Comparison of ENCODE assay signal across 27 mouse cellular contexts in the genomic region with DNA sequence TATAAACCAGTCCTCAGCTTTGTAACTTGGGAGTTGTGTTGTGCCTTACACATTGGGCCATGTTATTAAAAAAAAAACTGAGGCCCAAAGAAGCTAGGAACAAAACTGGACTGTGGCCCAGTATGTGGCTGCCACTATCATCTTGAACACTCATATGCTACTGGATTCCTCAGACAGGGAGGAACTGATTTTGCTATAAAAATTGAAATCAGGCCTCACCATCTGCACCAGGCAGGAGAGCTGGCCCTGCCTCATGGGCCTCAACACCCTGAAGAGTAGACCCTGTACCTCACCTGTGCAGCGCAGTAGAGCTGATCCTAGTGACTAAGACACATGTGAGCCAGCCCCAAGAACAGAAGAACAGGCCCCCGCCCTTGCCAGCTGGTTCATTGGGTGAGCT. TPM values are rescaled to one million over a fixed set of nuclear protein-coding genes. Genes with fewer than 3 reads are reported as not detected.
"Had no signal": no experiment of that assay in that cellular context is flagged by ENCODE, and none has a peak within 500 bp of the region (broad histone marks: within the 10 kb centered on the region; RNA-seq: fewer than 3 reads in every experiment).

No protein-coding gene starts in this region.

- H3K9ac ChIP-seq: liver, embryonic 14.5 days; lung, embryonic 14.5 days; midbrain, embryonic 12.5 days; neural tube, embryonic 13.5 days; neural tube, embryonic 15.5 days; stomach, embryonic 15.5 days had no signal

- ATAC-seq: midbrain, embryonic 16.5 days had no signal

- DNase-seq: lung, adult 18-20 months; lung, embryonic 14.5 days; lung, postnatal 10 days; lung, postnatal 4 days; midbrain, embryonic 14.5 days; retina, postnatal 1 day; right cerebral cortex, adult 18-20 months; right cerebral cortex, postnatal 25 days; right cerebral cortex, postnatal 4 days; thymus, adult 18-20 months; thymus, postnatal 14 days; thymus, postnatal 4 days had no signal

- H3K4me1 ChIP-seq: megakaryocyte, embryonic 14.5 days; midbrain, embryonic 10.5 days; midbrain, embryonic 12.5 days; neural tube, embryonic 13.5 days; neural tube, embryonic 15.5 days; stomach, embryonic 15.5 days had no signal

- H3K9me3 ChIP-seq: megakaryocyte, embryonic 14.5 days; midbrain, embryonic 10.5 days; midbrain, embryonic 12.5 days; neural tube, embryonic 13.5 days; neural tube, embryonic 15.5 days; stomach, embryonic 15.5 days had no signal

- H3K4me3 ChIP-seq: megakaryocyte, embryonic 14.5 days; midbrain, embryonic 10.5 days; midbrain, embryonic 12.5 days; myocyte; neural tube, embryonic 13.5 days; neural tube, embryonic 15.5 days; stomach, embryonic 15.5 days had no signal

- H3K27ac ChIP-seq: liver, embryonic 14.5 days; midbrain, embryonic 10.5 days; midbrain, embryonic 12.5 days; neural tube, embryonic 13.5 days; neural tube, embryonic 15.5 days; stomach, embryonic 15.5 days; stomach, postnatal 0 days had no signal

- H3K27me3 ChIP-seq: megakaryocyte, embryonic 14.5 days; midbrain, embryonic 12.5 days; neural tube, embryonic 13.5 days; neural tube, embryonic 15.5 days; stomach, embryonic 15.5 days had no signal

RNA-seq across cellular contexts. Expression of a gene that starts 33.0 kb away (rescaled TPM):
- polyA plus RNA-seq: liver, embryonic 14.5 days; liver, embryonic 16.5 days; lung, embryonic 14.5 days; lung, embryonic 16.5 days; midbrain, embryonic 10.5 days; midbrain, embryonic 12.5 days; midbrain, embryonic 14.5 days; midbrain, embryonic 16.5 days; myocyte; spleen, adult 2 months; thymus, postnatal 0 days; urinary bladder, adult 2 months had no signal
